10 mouse cellular contexts compared by ENCODE assay signal in genomic region chr2:3800555-3800878, GRCm38 (mm10).
DNase-seq lines count a peak whose midpoint lies in the region; ATAC-seq and TF ChIP-seq lines count a peak whose summit lies in the region.
"Had no signal": no experiment of that assay in that cellular context is flagged by ENCODE, and none has a peak within 500 bp of the region (broad histone marks: within the 10 kb centered on the region; RNA-seq: fewer than 3 reads in every experiment).

No protein-coding gene starts in this region.

- H3K27me3 ChIP-seq in embryonic facial prominence, embryonic 13.5 days, result 0 out of 2 replicates have a peak, but pooled peaks cover 5% of the 10 kb centered on the region
- no peaks in the 10 kb centered on the region for H3K27me3 ChIP-seq in embryonic facial prominence, embryonic 10.5 days (replicated peaks; ENCODE audit: low read depth, poor library complexity, severe bottlenecking)
- no peaks in the 10 kb centered on the region for H3K27me3 ChIP-seq in lung, postnatal 0 days (replicated peaks; ENCODE audit: insufficient read depth, low read length)
- peaks cover 3% of the 10 kb centered on the region; the same call in 1 of the 2 replicates for H3K27me3 ChIP-seq in kidney, embryonic 15.5 days
- H3K27me3 ChIP-seq: embryonic facial prominence, embryonic 15.5 days; heart, embryonic 15.5 days had no signal

- no peak for TF ChIP-seq CTCF in lung, postnatal 0 days (IDR thresholded peaks at IDR 0.05)

- 60% methylated on average over 5 of the region's 5 CpGs for WGBS in embryonic facial prominence, embryonic 13.5 days
- 55% methylated on average over 5 of the region's 5 CpGs for WGBS in embryonic facial prominence, embryonic 10.5 days
- WGBS in lung, postnatal 0 days, result 33% methylated on average over 5 of the region's 5 CpGs
- 46% methylated on average over 5 of the region's 5 CpGs for WGBS in kidney, embryonic 15.5 days

- no peak overlapping the region for H3K4me3 ChIP-seq in embryonic facial prominence, embryonic 13.5 days
- H3K4me3 ChIP-seq in embryonic facial prominence, embryonic 10.5 days, result no peak overlapping the region
- no peak overlapping the region for H3K4me3 ChIP-seq in lung, postnatal 0 days (ENCODE audit: low read depth, low read length)
- no peak overlapping the region for H3K4me3 ChIP-seq in kidney, embryonic 15.5 days (replicated peaks)

- no peak for DNase-seq in embryonic facial prominence, embryonic 10.5 days (ENCODE audit: low spot score)
- DNase-seq in lung, postnatal 0 days (ENCODE audit: low spot score), result peak; percentile 21
- DNase-seq in lung, postnatal 36 days, result no peak
- peak; percentile 63 for DNase-seq in thymus, postnatal 25 days
- no peak for DNase-seq in yolk sac, embryonic 10.5 days (ENCODE audit: low spot score)

- H3K9ac ChIP-seq in embryonic facial prominence, embryonic 13.5 days, result no peak overlapping the region
- H3K9ac ChIP-seq in lung, postnatal 0 days (replicated peaks; ENCODE audit: low read depth), result no peak overlapping the region
- H3K9ac ChIP-seq in kidney, embryonic 15.5 days, result no peak overlapping the region
- H3K9ac ChIP-seq: embryonic facial prominence, embryonic 15.5 days; heart, embryonic 15.5 days had no signal

- no peak for TF ChIP-seq EP300 in lung, postnatal 0 days (IDR thresholded peaks at IDR 0.05)

- H3K27ac ChIP-seq in embryonic facial prominence, embryonic 13.5 days, result no peak overlapping the region
- no peak overlapping the region for H3K27ac ChIP-seq in embryonic facial prominence, embryonic 10.5 days (replicated peaks)
- no peak overlapping the region for H3K27ac ChIP-seq in lung, postnatal 0 days (ENCODE audit: low read length)
- no peak overlapping the region for H3K27ac ChIP-seq in kidney, embryonic 15.5 days
- H3K27ac ChIP-seq: embryonic facial prominence, embryonic 15.5 days; heart, embryonic 15.5 days had no signal

- H3K9me3 ChIP-seq in embryonic facial prominence, embryonic 13.5 days, result no peaks in the 10 kb centered on the region
- H3K9me3 ChIP-seq in embryonic facial prominence, embryonic 10.5 days, result no peaks in the 10 kb centered on the region
- H3K9me3 ChIP-seq in lung, postnatal 0 days (ENCODE audit: low read length), result no peaks in the 10 kb centered on the region
- H3K9me3 ChIP-seq in kidney, embryonic 15.5 days (replicated peaks), result no peaks in the 10 kb centered on the region
- H3K9me3 ChIP-seq: embryonic facial prominence, embryonic 15.5 days; heart, embryonic 15.5 days had no signal

- H3K4me1 ChIP-seq in embryonic facial prominence, embryonic 13.5 days, result peaks cover 3% of the 10 kb centered on the region; the same call in 1 of the 2 replicates
- H3K4me1 ChIP-seq in embryonic facial prominence, embryonic 10.5 days, result peaks cover 3% of the 10 kb centered on the region; the same call in 1 of the 2 replicates
- no peaks in the 10 kb centered on the region for H3K4me1 ChIP-seq in lung, postnatal 0 days (ENCODE audit: insufficient read depth, low read depth, low read length)
- peaks cover 7% of the 10 kb centered on the region; the same call in 1 of the 2 replicates for H3K4me1 ChIP-seq in kidney, embryonic 15.5 days

- peak overlapping the region; percentile 56; the same call in 1 of the 2 replicates for H3K4me2 ChIP-seq in embryonic facial prominence, embryonic 13.5 days
- H3K4me2 ChIP-seq in lung, postnatal 0 days (replicated peaks; ENCODE audit: low read depth, low read length), result no peak overlapping the region
- H3K4me2 ChIP-seq in kidney, embryonic 15.5 days, result no peak overlapping the region

- no peaks in the 10 kb centered on the region for H3K36me3 ChIP-seq in embryonic facial prominence, embryonic 13.5 days
- H3K36me3 ChIP-seq in embryonic facial prominence, embryonic 10.5 days (replicated peaks), result no peaks in the 10 kb centered on the region
- H3K36me3 ChIP-seq in lung, postnatal 0 days (ENCODE audit: insufficient read depth, low read length), result no peaks in the 10 kb centered on the region
- no peaks in the 10 kb centered on the region for H3K36me3 ChIP-seq in kidney, embryonic 15.5 days
- H3K36me3 ChIP-seq: embryonic facial prominence, embryonic 15.5 days; heart, embryonic 15.5 days had no signal

- no peak for ATAC-seq in embryonic facial prominence, embryonic 13.5 days (ENCODE audit: insufficient number of reproducible peaks, insufficient read depth, low FRiP score, low TSS enrichment, low read depth)
- ATAC-seq in lung, postnatal 0 days, result no peak
- ATAC-seq in megakaryocyte progenitor cell, adult 5-6 weeks (replicated peaks; ENCODE audit: poor library complexity), result peak; percentile 27; the same call in 1 of the 2 replicates
- no peak for ATAC-seq in kidney, embryonic 15.5 days (replicated peaks; ENCODE audit: low FRiP score)

Comparison
In these comparisons a context has a peak if more than half of its experiments do, and no peak if none do; other contexts are left out.
1. DNase-seq: peak in lung, postnatal 0 days (single experiment) and thymus, postnatal 25 days (single experiment); none in embryonic facial prominence, embryonic 10.5 days (single experiment), lung, postnatal 36 days (single experiment) and yolk sac, embryonic 10.5 days (single experiment).